Mouse (Mus musculus): Measurements from ENCODE around the gene Slc30a5. TPM values are rescaled to one million over a fixed set of nuclear protein-coding genes. Genes with fewer than 3 reads are reported as not detected.
"Not testable (repeated sequence)": the region's sequence is repeated elsewhere in the genome, so short reads cannot be mapped to it uniquely, and the experiment has no call there.

Slc30a5 gene
- polyA plus RNA-seq, 1 experiment from 2014 or later, result 27.0 TPM

- H3K4me1 ChIP-seq (replicated peaks), result peaks cover 36% of the 10 kb centered on the region
- not testable (repeated sequence) for H3K9me3 ChIP-seq (replicated peaks); H3K4me2 ChIP-seq; DNase-seq; H3K27me3 ChIP-seq; H3K27ac ChIP-seq; H3K4me3 ChIP-seq (replicated peaks); H3K9ac ChIP-seq; ATAC-seq (ENCODE audit: low read depth)
- H3K36me3 ChIP-seq, result peaks cover 24% of the 10 kb centered on the region
- WGBS (ENCODE audit: insufficient replicate concordance), result 87% methylated on average over 13 of the region's 14 CpGs
Observed at GRCm38 (mm10) chr13:100788057-100788456, 45.2 kb downstream of the Slc30a5 start.

GRCm38 (mm10) chr13:100787316-100788010 lies 45.8 kb downstream of the Slc30a5 start:
- WGBS (ENCODE audit: insufficient replicate concordance), result 81% methylated on average over 6 of the region's 6 CpGs
- H3K36me3 ChIP-seq, result peaks cover 30% of the 10 kb centered on the region
- H3K4me2 ChIP-seq, result no peak overlapping the region
- H3K9ac ChIP-seq, result no peak overlapping the region
- no peaks in the 10 kb centered on the region for H3K9me3 ChIP-seq (replicated peaks)
- H3K27ac ChIP-seq, result no peak overlapping the region
- no peaks in the 10 kb centered on the region for H3K27me3 ChIP-seq
- peaks cover 41% of the 10 kb centered on the region for H3K4me1 ChIP-seq (replicated peaks)
- H3K4me3 ChIP-seq (replicated peaks), result no peak overlapping the region
- ATAC-seq (ENCODE audit: low read depth), result no peak
- DNase-seq, result no peak

GRCm38 (mm10) chr13:100786414-100786867 lies 46.8 kb downstream of the Slc30a5 start, which contains the start of gene Ccnb1:
Ccnb1 (minus strand) TSS chr13:100786570.
- H3K9me3 ChIP-seq (replicated peaks), result no peaks in the 10 kb centered on the region
- peak within 1 kb of the TSS; percentile 95 for H3K4me3 ChIP-seq (replicated peaks)
- peak within 1 kb of the TSS; percentile 98 for H3K9ac ChIP-seq
- WGBS (ENCODE audit: insufficient replicate concordance), result 0% methylated on average over 35 of the region's 35 CpGs
- H3K27ac ChIP-seq, result peak within 1 kb of the TSS; percentile 97
- DNase-seq, result peak; percentile 92
- H3K27me3 ChIP-seq, result no peaks in the 10 kb centered on the region
- ATAC-seq (ENCODE audit: low read depth), result peak; percentile 98
- peaks cover 48% of the 10 kb centered on the region for H3K4me1 ChIP-seq (replicated peaks)
- H3K36me3 ChIP-seq, result peaks cover 41% of the 10 kb centered on the region
- H3K4me2 ChIP-seq, result peak within 1 kb of the TSS; percentile 79

- no peak for DNase-seq
- Histone ChIP-seq H3K4me3 (replicated peaks) (peak overlapping the region; percentile 95), H3K9me3 (replicated peaks) (no peaks in the 10 kb centered on the region), H3K27ac (peak overlapping the region; percentile 97), H3K9ac (peak overlapping the region; percentile 98), H3K4me1 (replicated peaks) (peaks cover 49% of the 10 kb centered on the region), H3K27me3 (no peaks in the 10 kb centered on the region), H3K36me3 (peaks cover 46% of the 10 kb centered on the region), H3K4me2 (peak overlapping the region; percentile 79)
- under 1% methylated on average over 30 of the region's 30 CpGs for WGBS (ENCODE audit: insufficient replicate concordance)
- peak; percentile 24 for ATAC-seq (ENCODE audit: low read depth)
Observed at GRCm38 (mm10) chr13:100785806-100786413, 47.3 kb downstream of the Slc30a5 start.

- peak; percentile 79 for ATAC-seq (ENCODE audit: low read depth)
- H3K9me3 ChIP-seq (replicated peaks), result no peaks in the 10 kb centered on the region
- DNase-seq, result peak; percentile 72
- peak overlapping the region; percentile 91 for H3K27ac ChIP-seq
- H3K36me3 ChIP-seq, result peaks cover 64% of the 10 kb centered on the region
- H3K4me3 ChIP-seq (replicated peaks), result peak overlapping the region; percentile 22
- peak overlapping the region; percentile 92 for H3K9ac ChIP-seq
- no peaks in the 10 kb centered on the region for H3K27me3 ChIP-seq
- peak overlapping the region; percentile 81 for H3K4me2 ChIP-seq
- peaks cover 78% of the 10 kb centered on the region for H3K4me1 ChIP-seq (replicated peaks)
- 22% methylated on average over 3 of the region's 3 CpGs for WGBS (ENCODE audit: insufficient replicate concordance)
Observed at GRCm38 (mm10) chr13:100777491-100777890, 55.7 kb downstream of the Slc30a5 start.

GRCm38 (mm10) chr13:100776710-100777109 lies 56.5 kb downstream of the Slc30a5 start:
- Histone ChIP-seq H3K27ac (peak overlapping the region; percentile 91), H3K36me3 (peaks cover 64% of the 10 kb centered on the region), H3K9me3 (replicated peaks) (no peaks in the 10 kb centered on the region), H3K27me3 (no peaks in the 10 kb centered on the region), H3K4me1 (replicated peaks) (peaks cover 76% of the 10 kb centered on the region), H3K4me2 (peak overlapping the region; percentile 81), H3K4me3 (replicated peaks) (peak overlapping the region; percentile 93; the same call in 1 of the 2 replicates), H3K9ac (peak overlapping the region; percentile 92)
- 46% methylated on average over 6 of the region's 6 CpGs for WGBS (ENCODE audit: insufficient replicate concordance)
- no peak for ATAC-seq (ENCODE audit: low read depth)
- no peak for DNase-seq

- ATAC-seq (ENCODE audit: low read depth) (no peak), DNase-seq (no peak)
- Histone ChIP-seq H3K9me3 (replicated peaks) (no peaks in the 10 kb centered on the region), H3K9ac (peak overlapping the region; percentile 92), H3K4me1 (replicated peaks) (peaks cover 76% of the 10 kb centered on the region), H3K4me3 (replicated peaks) (peak overlapping the region; percentile 93), H3K27ac (peak overlapping the region; percentile 91), H3K4me2 (peak overlapping the region; percentile 81), H3K36me3 (peaks cover 64% of the 10 kb centered on the region), H3K27me3 (no peaks in the 10 kb centered on the region)
- WGBS (ENCODE audit: insufficient replicate concordance), result 11% methylated on average over 8 of the region's 8 CpGs
Observed at GRCm38 (mm10) chr13:100776056-100776419, 57.2 kb downstream of the Slc30a5 start.

- DNase-seq (peak; percentile 79), ATAC-seq (ENCODE audit: low read depth) (peak; percentile 80)
- under 1% methylated on average over 46 of the region's 46 CpGs for WGBS (ENCODE audit: insufficient replicate concordance)
- H3K9me3 ChIP-seq (replicated peaks), result no peaks in the 10 kb centered on the region
- H3K9ac ChIP-seq, result peak within 1 kb of the TSS; percentile 92
- peak within 1 kb of the TSS; percentile 91 for H3K27ac ChIP-seq
- H3K4me1 ChIP-seq (replicated peaks), result peaks cover 71% of the 10 kb centered on the region
- H3K4me2 ChIP-seq, result peak within 1 kb of the TSS; percentile 81
- no peaks in the 10 kb centered on the region for H3K27me3 ChIP-seq
- peak within 1 kb of the TSS; percentile 93 for H3K4me3 ChIP-seq (replicated peaks)
- peaks cover 64% of the 10 kb centered on the region for H3K36me3 ChIP-seq
Observed at GRCm38 (mm10) chr13:100775252-100776055, 57.8 kb downstream of the Slc30a5 start, which contains the start of gene Cenph. Cenph (minus strand) TSS chr13:100775899.

GRCm38 (mm10) chr13:100774704-100775103 lies 58.5 kb downstream of the Slc30a5 start:
- Histone ChIP-seq H3K9me3 (replicated peaks) (no peaks in the 10 kb centered on the region), H3K4me1 (replicated peaks) (peaks cover 64% of the 10 kb centered on the region), H3K4me3 (replicated peaks) (peak overlapping the region; percentile 93), H3K9ac (peak overlapping the region; percentile 92), H3K27me3 (no peaks in the 10 kb centered on the region), H3K27ac (peak overlapping the region; percentile 78), H3K4me2 (peak overlapping the region; percentile 81), H3K36me3 (peaks cover 64% of the 10 kb centered on the region)
- DNase-seq (no peak), ATAC-seq (ENCODE audit: low read depth) (no peak)

- DNase-seq, result no peak
- no peaks in the 10 kb centered on the region for H3K27me3 ChIP-seq
- H3K4me2 ChIP-seq, result no peak overlapping the region
- no peak for ATAC-seq (ENCODE audit: low read depth)
- no peaks in the 10 kb centered on the region for H3K9me3 ChIP-seq (replicated peaks)
- 57% methylated on average over 2 of the region's 2 CpGs for WGBS (ENCODE audit: insufficient replicate concordance)
- H3K36me3 ChIP-seq, result peaks cover 22% of the 10 kb centered on the region
- peaks cover 38% of the 10 kb centered on the region for H3K4me1 ChIP-seq (replicated peaks)
- H3K4me3 ChIP-seq (replicated peaks), result no peak overlapping the region
- no peak overlapping the region for H3K9ac ChIP-seq
- H3K27ac ChIP-seq, result no peak overlapping the region
Observed at GRCm38 (mm10) chr13:100755329-100755728, 77.9 kb downstream of the Slc30a5 start.

- Histone ChIP-seq H3K27me3 (no peaks in the 10 kb centered on the region), H3K4me3 (replicated peaks) (no peak overlapping the region), H3K36me3 (peaks cover 11% of the 10 kb centered on the region), H3K9ac (no peak overlapping the region), H3K27ac (no peak overlapping the region), H3K4me1 (replicated peaks) (peaks cover 47% of the 10 kb centered on the region), H3K4me2 (no peak overlapping the region), H3K9me3 (replicated peaks) (no peaks in the 10 kb centered on the region)
- DNase-seq (no peak), ATAC-seq (ENCODE audit: low read depth) (no peak)
- 70% methylated on average over 4 of the region's 4 CpGs for WGBS (ENCODE audit: insufficient replicate concordance)
Observed at GRCm38 (mm10) chr13:100754186-100754585, 79.0 kb downstream of the Slc30a5 start.
